Mouse (Mus musculus): ENCODE data around the gene Fam234b. TPM values are rescaled to one million over a fixed set of nuclear protein-coding genes. Genes with fewer than 3 reads are reported as not detected.

Fam234b gene
- polyA plus RNA-seq (2014; fragmentation: Nextera tagmentation; extraction: Ambion mirVana): 34.2 and 37.9 TPM in 2 replicates

GRCm38 (mm10) chr6:135197921-135198532 is at the start of gene Fam234b, which contains the start of gene Hebp1:
Fam234b (plus strand) TSS chr6:135197977.
Hebp1 (minus strand) TSS chr6:135198022.
- under 1% methylated on average over 52 of the region's 52 CpGs for WGBS
- DNase-seq (ENCODE audit: low spot score) (peak; percentile 83), ATAC-seq (replicated peaks; ENCODE audit: low FRiP score) (peak; percentile 68)
- H3K36me3 ChIP-seq (ENCODE audit: control insufficient read depth, insufficient read depth, low read length): no peaks in the 10 kb centered on the region; the same call in 1 of the 2 replicates
- H3K9me3 ChIP-seq (ENCODE audit: control insufficient read depth, low read length): no peaks in the 10 kb centered on the region
- peak within 1 kb of the TSS; percentile 82 for H3K4me2 ChIP-seq
- peak within 1 kb of the TSS; percentile 75 for H3K4me3 ChIP-seq (ENCODE audit: low read depth, low read length)
- no peaks in the 10 kb centered on the region for H3K27me3 ChIP-seq (replicated peaks; ENCODE audit: control insufficient read depth, insufficient read depth, low read length)
- peak within 1 kb of the TSS; percentile 96 for H3K27ac ChIP-seq (ENCODE audit: low read depth, low read length)
- H3K9ac ChIP-seq (ENCODE audit: low read depth, low read length): peak within 1 kb of the TSS; percentile 93
- peaks cover 9% of the 10 kb centered on the region for H3K4me1 ChIP-seq (replicated peaks; ENCODE audit: control insufficient read depth, insufficient read depth, low read length)

DNA sequence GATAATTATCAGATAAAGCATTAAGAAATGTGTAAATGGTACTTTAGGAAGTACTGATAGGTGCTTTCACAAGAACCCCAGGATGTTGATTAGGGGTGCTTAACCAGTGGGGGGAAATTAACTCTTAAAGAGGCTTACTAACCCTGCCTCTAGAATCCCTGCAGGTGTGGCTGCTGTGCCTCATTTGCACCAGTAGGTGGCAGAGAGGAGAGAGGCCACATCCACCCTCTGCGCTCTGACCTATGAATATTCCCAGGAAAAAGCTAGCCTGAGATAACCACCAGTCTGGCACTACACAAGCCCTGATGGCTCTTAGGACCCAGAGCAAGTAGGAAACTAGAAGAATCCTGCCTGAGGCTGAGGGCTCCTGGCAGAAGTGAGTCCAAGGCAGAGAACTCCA is 49.3 kb upstream of the Fam234b start:
- WGBS: 35% methylated on average over 1 of the region's 1 CpGs
- no peaks in the 10 kb centered on the region for H3K9me3 ChIP-seq (ENCODE audit: control insufficient read depth, low read length)
- H3K27ac ChIP-seq (ENCODE audit: low read depth, low read length): no peak overlapping the region
- DNase-seq (ENCODE audit: low spot score) (no peak), ATAC-seq (replicated peaks; ENCODE audit: low FRiP score) (no peak)
- H3K27me3 ChIP-seq (replicated peaks; ENCODE audit: control insufficient read depth, insufficient read depth, low read length): no peaks in the 10 kb centered on the region
- H3K36me3 ChIP-seq (ENCODE audit: control insufficient read depth, insufficient read depth, low read length): peaks cover 13% of the 10 kb centered on the region; the same call in 1 of the 2 replicates
- H3K4me3 ChIP-seq (ENCODE audit: low read depth, low read length): no peak overlapping the region
- H3K4me1 ChIP-seq (replicated peaks; ENCODE audit: control insufficient read depth, insufficient read depth, low read length): no peaks in the 10 kb centered on the region
- H3K4me2 ChIP-seq: no peak overlapping the region
- no peak overlapping the region for H3K9ac ChIP-seq (ENCODE audit: low read depth, low read length)

DNA sequence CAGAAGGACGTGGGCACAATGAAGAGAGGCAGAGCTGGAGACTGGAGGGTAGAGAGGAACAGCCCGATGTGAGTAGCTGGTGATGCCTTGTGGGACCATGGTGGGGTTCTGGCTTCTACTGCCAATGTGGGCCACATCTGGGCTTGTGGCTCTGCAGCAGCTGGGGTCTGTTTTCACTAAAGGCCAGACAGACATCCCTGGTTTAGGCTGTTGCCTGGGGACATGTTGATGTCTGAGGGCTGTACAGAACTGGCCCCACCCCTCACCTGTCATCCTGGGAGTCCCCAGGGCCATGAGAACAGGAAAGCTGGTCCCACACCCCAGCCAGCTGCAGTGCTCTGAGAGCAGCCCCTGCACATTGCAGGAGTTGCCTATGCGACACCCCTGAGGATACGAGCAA is 48.6 kb upstream of the Fam234b start:
- peaks cover 17% of the 10 kb centered on the region; the same call in 1 of the 2 replicates for H3K36me3 ChIP-seq (ENCODE audit: control insufficient read depth, insufficient read depth, low read length)
- no peaks in the 10 kb centered on the region for H3K27me3 ChIP-seq (replicated peaks; ENCODE audit: control insufficient read depth, insufficient read depth, low read length)
- no peak overlapping the region for H3K9ac ChIP-seq (ENCODE audit: low read depth, low read length)
- ATAC-seq (replicated peaks; ENCODE audit: low FRiP score) (0 out of 2 replicates have a peak, but pooled peaks have one; percentile 16), DNase-seq (ENCODE audit: low spot score) (no peak)
- H3K4me3 ChIP-seq (ENCODE audit: low read depth, low read length): no peak overlapping the region
- no peak overlapping the region for H3K27ac ChIP-seq (ENCODE audit: low read depth, low read length)
- WGBS: 70% methylated on average over 4 of the region's 4 CpGs
- no peak overlapping the region for H3K4me2 ChIP-seq
- no peaks in the 10 kb centered on the region for H3K4me1 ChIP-seq (replicated peaks; ENCODE audit: control insufficient read depth, insufficient read depth, low read length)
- H3K9me3 ChIP-seq (ENCODE audit: control insufficient read depth, low read length): no peaks in the 10 kb centered on the region

DNA sequence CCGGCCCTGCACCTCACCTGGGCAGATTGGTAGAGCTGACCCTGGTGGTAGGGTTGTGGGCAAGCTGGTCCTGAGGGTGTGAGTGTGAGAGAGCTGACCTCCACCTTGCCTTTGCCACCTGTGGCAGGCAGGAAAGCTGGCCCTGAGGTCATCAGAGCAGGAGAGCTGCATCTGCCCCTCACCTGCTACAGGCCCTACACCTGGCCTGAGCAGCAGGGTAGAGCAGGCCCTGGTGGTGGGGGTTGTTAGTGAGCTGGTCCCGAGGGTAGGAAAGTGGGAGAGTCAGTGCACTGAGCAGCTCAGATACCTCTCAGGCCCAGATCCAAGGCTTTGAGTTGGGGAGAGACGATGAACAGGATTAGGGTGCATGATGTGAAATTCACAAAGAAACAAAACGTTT is 48.1 kb upstream of the Fam234b start:
- Histone ChIP-seq H3K9me3 (ENCODE audit: control insufficient read depth, low read length) (no peaks in the 10 kb centered on the region), H3K27me3 (replicated peaks; ENCODE audit: control insufficient read depth, insufficient read depth, low read length) (no peaks in the 10 kb centered on the region), H3K4me2 (no peak overlapping the region), H3K27ac (ENCODE audit: low read depth, low read length) (no peak overlapping the region), H3K36me3 (ENCODE audit: control insufficient read depth, insufficient read depth, low read length) (peaks cover 21% of the 10 kb centered on the region; the same call in 1 of the 2 replicates), H3K4me3 (ENCODE audit: low read depth, low read length) (no peak overlapping the region), H3K9ac (ENCODE audit: low read depth, low read length) (no peak overlapping the region), H3K4me1 (replicated peaks; ENCODE audit: control insufficient read depth, insufficient read depth, low read length) (no peaks in the 10 kb centered on the region)
- DNase-seq (ENCODE audit: low spot score) (no peak), ATAC-seq (replicated peaks; ENCODE audit: low FRiP score) (0 out of 2 replicates have a peak, but pooled peaks have one; percentile 26)
- 83% methylated on average over 4 of the region's 4 CpGs for WGBS

- Histone ChIP-seq H3K4me1 (replicated peaks; ENCODE audit: control insufficient read depth, insufficient read depth, low read length) (no peaks in the 10 kb centered on the region), H3K27me3 (replicated peaks; ENCODE audit: control insufficient read depth, insufficient read depth, low read length) (no peaks in the 10 kb centered on the region), H3K36me3 (ENCODE audit: control insufficient read depth, insufficient read depth, low read length) (peaks cover 23% of the 10 kb centered on the region; the same call in 1 of the 2 replicates), H3K27ac (ENCODE audit: low read depth, low read length) (no peak overlapping the region), H3K4me2 (no peak overlapping the region), H3K9ac (ENCODE audit: low read depth, low read length) (no peak overlapping the region), H3K4me3 (ENCODE audit: low read depth, low read length) (no peak overlapping the region), H3K9me3 (ENCODE audit: control insufficient read depth, low read length) (no peaks in the 10 kb centered on the region)
- no peak for DNase-seq (ENCODE audit: low spot score)
- 28% methylated on average over 5 of the region's 5 CpGs for WGBS
- ATAC-seq (replicated peaks; ENCODE audit: low FRiP score): peak; percentile 33
These were observed 47.5 kb upstream of the Fam234b start for GRCm38 (mm10) chr6:135150311-135150710.

GRCm38 (mm10) chr6:135153719-135154118 is 44.1 kb upstream of the Fam234b start:
- H3K9ac ChIP-seq (ENCODE audit: low read depth, low read length): no peak overlapping the region
- H3K4me3 ChIP-seq (ENCODE audit: low read depth, low read length): no peak overlapping the region
- peaks cover 21% of the 10 kb centered on the region; the same call in 1 of the 2 replicates for H3K36me3 ChIP-seq (ENCODE audit: control insufficient read depth, insufficient read depth, low read length)
- no peak overlapping the region for H3K4me2 ChIP-seq
- H3K27me3 ChIP-seq (replicated peaks; ENCODE audit: control insufficient read depth, insufficient read depth, low read length): no peaks in the 10 kb centered on the region
- H3K27ac ChIP-seq (ENCODE audit: low read depth, low read length): no peak overlapping the region
- DNase-seq (ENCODE audit: low spot score): no peak
- peaks cover 10% of the 10 kb centered on the region for H3K4me1 ChIP-seq (replicated peaks; ENCODE audit: control insufficient read depth, insufficient read depth, low read length)
- no peak for ATAC-seq (replicated peaks; ENCODE audit: low FRiP score)
- no peaks in the 10 kb centered on the region for H3K9me3 ChIP-seq (ENCODE audit: control insufficient read depth, low read length)
- 78% methylated on average over 5 of the region's 5 CpGs for WGBS

DNA sequence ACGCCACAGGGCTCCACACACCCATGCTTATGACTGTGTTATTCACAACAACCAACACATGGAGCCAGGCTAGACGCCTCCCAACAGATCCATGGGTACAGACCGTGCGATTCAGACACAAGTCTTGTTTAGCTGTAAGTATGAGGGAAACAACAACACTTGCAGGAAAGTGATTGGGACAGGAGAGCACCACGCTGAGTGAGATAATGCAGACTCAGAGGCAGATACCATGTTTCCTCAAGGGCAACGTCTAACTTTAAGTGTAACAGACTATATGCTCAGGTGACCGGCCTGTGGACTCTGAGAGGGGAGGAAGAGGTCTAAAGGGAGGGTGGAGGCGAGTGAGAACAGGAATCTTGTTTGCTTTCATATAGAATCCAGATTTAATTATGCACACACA is 41.2 kb upstream of the Fam234b start:
- no peaks in the 10 kb centered on the region for H3K9me3 ChIP-seq (ENCODE audit: control insufficient read depth, low read length)
- no peak overlapping the region for H3K9ac ChIP-seq (ENCODE audit: low read depth, low read length)
- 55% methylated on average over 8 of the region's 8 CpGs for WGBS
- H3K4me2 ChIP-seq: no peak overlapping the region
- DNase-seq (ENCODE audit: low spot score) (no peak), ATAC-seq (replicated peaks; ENCODE audit: low FRiP score) (peak; percentile 52)
- H3K4me1 ChIP-seq (replicated peaks; ENCODE audit: control insufficient read depth, insufficient read depth, low read length): peaks cover 16% of the 10 kb centered on the region
- peaks cover 16% of the 10 kb centered on the region; the same call in 1 of the 2 replicates for H3K36me3 ChIP-seq (ENCODE audit: control insufficient read depth, insufficient read depth, low read length)
- no peak overlapping the region for H3K27ac ChIP-seq (ENCODE audit: low read depth, low read length)
- no peak overlapping the region for H3K4me3 ChIP-seq (ENCODE audit: low read depth, low read length)
- H3K27me3 ChIP-seq (replicated peaks; ENCODE audit: control insufficient read depth, insufficient read depth, low read length): no peaks in the 10 kb centered on the region

DNA sequence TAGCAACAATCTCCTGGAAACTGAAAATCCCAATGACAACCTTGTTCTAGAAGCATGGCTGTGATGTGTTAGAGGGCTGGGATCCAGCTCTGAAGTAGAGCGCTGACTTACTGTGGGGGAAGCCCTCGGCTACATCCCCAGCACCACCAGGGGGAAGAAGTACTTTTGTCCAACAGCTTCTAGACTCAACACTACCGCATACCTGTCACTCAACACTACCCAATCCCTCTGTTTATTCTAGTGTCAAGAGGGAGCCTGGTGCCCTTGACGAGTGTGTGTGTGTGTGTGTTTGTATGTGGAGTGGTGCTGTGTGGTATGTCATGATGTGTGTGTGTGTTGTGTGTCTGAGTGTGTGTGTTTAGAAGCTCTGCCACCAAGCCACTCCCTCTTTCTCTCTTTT is 40.3 kb upstream of the Fam234b start:
- H3K4me1 ChIP-seq (replicated peaks; ENCODE audit: control insufficient read depth, insufficient read depth, low read length): peaks cover 21% of the 10 kb centered on the region
- H3K9me3 ChIP-seq (ENCODE audit: control insufficient read depth, low read length): no peaks in the 10 kb centered on the region
- no peak overlapping the region for H3K4me3 ChIP-seq (ENCODE audit: low read depth, low read length)
- H3K4me2 ChIP-seq: no peak overlapping the region
- DNase-seq (ENCODE audit: low spot score): no peak
- 0 out of 2 replicates have a peak, but pooled peaks have one; percentile 16 for ATAC-seq (replicated peaks; ENCODE audit: low FRiP score)
- no peak overlapping the region for H3K9ac ChIP-seq (ENCODE audit: low read depth, low read length)
- H3K27ac ChIP-seq (ENCODE audit: low read depth, low read length): no peak overlapping the region
- H3K36me3 ChIP-seq (ENCODE audit: control insufficient read depth, insufficient read depth, low read length): peaks cover 16% of the 10 kb centered on the region; the same call in 1 of the 2 replicates
- H3K27me3 ChIP-seq (replicated peaks; ENCODE audit: control insufficient read depth, insufficient read depth, low read length): no peaks in the 10 kb centered on the region
- 65% methylated on average over 4 of the region's 4 CpGs for WGBS

GRCm38 (mm10) chr6:135158509-135158908 is 39.3 kb upstream of the Fam234b start:
- H3K9ac ChIP-seq (ENCODE audit: low read depth, low read length): no peak overlapping the region
- H3K27me3 ChIP-seq (replicated peaks; ENCODE audit: control insufficient read depth, insufficient read depth, low read length): no peaks in the 10 kb centered on the region
- no peak overlapping the region for H3K27ac ChIP-seq (ENCODE audit: low read depth, low read length)
- no peak for DNase-seq (ENCODE audit: low spot score)
- H3K4me3 ChIP-seq (ENCODE audit: low read depth, low read length): no peak overlapping the region
- peaks cover 31% of the 10 kb centered on the region for H3K4me1 ChIP-seq (replicated peaks; ENCODE audit: control insufficient read depth, insufficient read depth, low read length)
- WGBS: 66% methylated on average over 4 of the region's 4 CpGs
- no peak overlapping the region for H3K4me2 ChIP-seq
- peaks cover 15% of the 10 kb centered on the region for H3K36me3 ChIP-seq (ENCODE audit: control insufficient read depth, insufficient read depth, low read length)
- ATAC-seq (replicated peaks; ENCODE audit: low FRiP score): no peak
- H3K9me3 ChIP-seq (ENCODE audit: control insufficient read depth, low read length): no peaks in the 10 kb centered on the region
